Mouse (Mus musculus): ENCODE results near the gene Abhd14a. TPM values are rescaled to one million over a fixed set of nuclear protein-coding genes. Genes with fewer than 3 reads are reported as not detected.

Abhd14a gene
- total RNA-seq, 2 experiments from 2014 or later = 35.3 to 36.5 TPM

Other genes with a start within 250 kb of the Abhd14a start
- 10 to 100 TPM; 19.0 to 22.3 TPM for gene Ppm1m, start 247.9 kb downstream of the Abhd14a start, total RNA-seq (2021)
- 10 to 100 TPM; 50.9 to 60.8 TPM for gene Twf2, start 244.6 kb downstream of the Abhd14a start, total RNA-seq (2021)
- gene Tlr9, start 225.1 kb downstream of the Abhd14a start, total RNA-seq (2021) = under 1 TPM; 0.91 to 0.95 TPM
- gene Alas1, start 199.0 kb downstream of the Abhd14a start, total RNA-seq (2021) = 100 to 1,000 TPM; 135 to 137 TPM
- 10 to 100 TPM; 14.8 to 16.1 TPM for gene Poc1a, start 166.6 kb downstream of the Abhd14a start, total RNA-seq (2021)
- 100 to 1,000 TPM; 106 to 111 TPM for gene Dusp7, start 79.0 kb downstream of the Abhd14a start, total RNA-seq (2021)
- 100 to 1,000 TPM; 275 to 295 TPM for gene Rpl29, start 18.2 kb downstream of the Abhd14a start, total RNA-seq (2021)
- 10 to 100 TPM; 15.6 to 19.4 TPM for gene Acy1, start 9.4 kb downstream of the Abhd14a start, total RNA-seq (2021)
- 10 to 100 TPM; 12.5 to 12.7 TPM for gene Abhd14b, start 219 bp downstream of the Abhd14a start, total RNA-seq (2021)
- gene Pcbp4, start 5.6 kb upstream of the Abhd14a start, total RNA-seq (2021) = 100 to 1,000 TPM; 207 to 212 TPM
- 1 to 10 TPM; 9.0 to 9.6 TPM for gene Gpr62, start 18.3 kb upstream of the Abhd14a start, total RNA-seq (2021)
- gene Rrp9, start 28.3 kb upstream of the Abhd14a start, total RNA-seq (2021) = 10 to 100 TPM; 29.3 to 38.7 TPM
- gene Parp3, start 29.3 kb upstream of the Abhd14a start, total RNA-seq (2021) = 1 to 10 TPM; 5.2 to 5.5 TPM
- not detected for gene Iqcf1, start 52.3 kb upstream of the Abhd14a start, total RNA-seq (2021)
- gene Iqcf5, start 66.9 kb upstream of the Abhd14a start, total RNA-seq (2021) = not detected
- gene Iqcf3, start 114.0 kb upstream of the Abhd14a start, total RNA-seq (2021) = not detected
- gene Iqcf4, start 123.3 kb upstream of the Abhd14a start, total RNA-seq (2021) = not detected
- gene Iqcf6, start 178.9 kb upstream of the Abhd14a start, total RNA-seq (2021) = not detected
- 10 to 100 TPM; 50.5 to 52.2 TPM for gene Grm2, start 208.4 kb upstream of the Abhd14a start, total RNA-seq (2021)
- gene Tex264, start 238.2 kb upstream of the Abhd14a start, total RNA-seq (2021) = 100 to 1,000 TPM in 1 of 2 experiments, 10 to 100 TPM in 1; 99.4 to 103 TPM

Data from left cerebral cortex, adult 18-20 months (tissue).